Mouse (Mus musculus): Measurements from ENCODE around the gene Ccr3. TPM values are rescaled to one million over a fixed set of nuclear protein-coding genes. Genes with fewer than 3 reads are reported as not detected.
A peak's percentile ranks its signal among the peaks of the same experiment; 100 is the strongest.

Gene Ccr3
- total and polyA plus RNA-seq, 2 experiments = 0.17 to 0.18 TPM

- 56% methylated on average over 1 of the region's 1 CpGs for WGBS
These were observed 11.6 kb downstream of the Ccr3 start for GRCm38 (mm10) chr9:124033345-124033744.

GRCm38 (mm10) chr9:124037707-124038106 lies 15.9 kb downstream of the Ccr3 start:
- no peak overlapping the region for H3K27ac ChIP-seq (replicated peaks; ENCODE audit: insufficient read depth, low read depth, low read length)
- H3K36me3 ChIP-seq (ENCODE audit: control insufficient read depth, insufficient read depth, low read length) = no peaks in the 10 kb centered on the region
- H3K27me3 ChIP-seq (ENCODE audit: control insufficient read depth, insufficient read depth, low read length) = no peaks in the 10 kb centered on the region
- peak; percentile 55 for DNase-seq (ENCODE audit: extremely low read depth, low read depth, low spot score)
- no peak overlapping the region for H3K4me3 ChIP-seq (ENCODE audit: insufficient read depth, low read depth, low read length)
- no peaks in the 10 kb centered on the region for H3K79me2 ChIP-seq (ENCODE audit: control insufficient read depth, insufficient read depth, low read length)
- H3K9ac ChIP-seq (ENCODE audit: low read depth, low read length) = no peak overlapping the region
- 11% methylated on average over 4 of the region's 4 CpGs for WGBS
- TF ChIP-seq CTCF (IDR thresholded peaks at IDR 0.05; ENCODE audit: low read depth, low read length) (no peak), POLR2A (IDR thresholded peaks at IDR 0.05; ENCODE audit: extremely low read depth, insufficient read depth, low read length) (no peak)
- H3K4me1 ChIP-seq (ENCODE audit: control insufficient read depth, insufficient read depth, low read length) = no peaks in the 10 kb centered on the region

More at GRCm38 (mm10) chr9:124033345-124033744, 11.6 kb downstream of the Ccr3 start:
- Histone ChIP-seq H3K36me3 (ENCODE audit: control insufficient read depth, insufficient read depth, low read length) (no peaks in the 10 kb centered on the region), H3K27me3 (ENCODE audit: control insufficient read depth, insufficient read depth, low read length) (no peaks in the 10 kb centered on the region), H3K4me1 (ENCODE audit: control insufficient read depth, insufficient read depth, low read length) (no peaks in the 10 kb centered on the region), H3K4me3 (ENCODE audit: insufficient read depth, low read depth, low read length) (no peak overlapping the region), H3K27ac (replicated peaks; ENCODE audit: insufficient read depth, low read depth, low read length) (no peak overlapping the region), H3K9ac (ENCODE audit: low read depth, low read length) (no peak overlapping the region), H3K79me2 (ENCODE audit: control insufficient read depth, insufficient read depth, low read length) (no peaks in the 10 kb centered on the region)
- TF ChIP-seq POLR2A (IDR thresholded peaks at IDR 0.05; ENCODE audit: extremely low read depth, insufficient read depth, low read length) (no peak), CTCF (IDR thresholded peaks at IDR 0.05; ENCODE audit: low read depth, low read length) (peak; percentile 42; the same call in 1 of the 2 replicates)
- DNase-seq (ENCODE audit: extremely low read depth, low read depth, low spot score) = no peak

- H3K9ac ChIP-seq (ENCODE audit: low read depth, low read length) = no peak overlapping the region
- H3K4me1 ChIP-seq (ENCODE audit: control insufficient read depth, insufficient read depth, low read length) = no peaks in the 10 kb centered on the region
- DNase-seq (ENCODE audit: extremely low read depth, low read depth, low spot score) = no peak
- H3K79me2 ChIP-seq (ENCODE audit: control insufficient read depth, insufficient read depth, low read length) = no peaks in the 10 kb centered on the region
- 34% methylated on average over 2 of the region's 2 CpGs for WGBS
- TF ChIP-seq POLR2A (IDR thresholded peaks at IDR 0.05; ENCODE audit: extremely low read depth, insufficient read depth, low read length) = no peak
- no peak for TF ChIP-seq CTCF (IDR thresholded peaks at IDR 0.05; ENCODE audit: low read depth, low read length)
- no peaks in the 10 kb centered on the region for H3K27me3 ChIP-seq (ENCODE audit: control insufficient read depth, insufficient read depth, low read length)
- no peak overlapping the region for H3K4me3 ChIP-seq (ENCODE audit: insufficient read depth, low read depth, low read length)
- no peaks in the 10 kb centered on the region for H3K36me3 ChIP-seq (ENCODE audit: control insufficient read depth, insufficient read depth, low read length)
- no peak overlapping the region for H3K27ac ChIP-seq (replicated peaks; ENCODE audit: insufficient read depth, low read depth, low read length)
These were observed 16.4 kb downstream of the Ccr3 start for GRCm38 (mm10) chr9:124038158-124038582.

- DNase-seq (ENCODE audit: extremely low read depth, low read depth, low spot score) = no peak
These were observed 17.2 kb downstream of the Ccr3 start for GRCm38 (mm10) chr9:124038949-124039348.

GRCm38 (mm10) chr9:124040932-124041331 lies 19.2 kb downstream of the Ccr3 start:
- 80% methylated on average over 3 of the region's 3 CpGs for WGBS
- Histone ChIP-seq H3K4me3 (ENCODE audit: insufficient read depth, low read depth, low read length) (no peak overlapping the region), H3K27me3 (ENCODE audit: control insufficient read depth, insufficient read depth, low read length) (no peaks in the 10 kb centered on the region), H3K27ac (replicated peaks; ENCODE audit: insufficient read depth, low read depth, low read length) (no peak overlapping the region), H3K79me2 (ENCODE audit: control insufficient read depth, insufficient read depth, low read length) (no peaks in the 10 kb centered on the region), H3K4me1 (ENCODE audit: control insufficient read depth, insufficient read depth, low read length) (no peaks in the 10 kb centered on the region), H3K36me3 (ENCODE audit: control insufficient read depth, insufficient read depth, low read length) (no peaks in the 10 kb centered on the region), H3K9ac (ENCODE audit: low read depth, low read length) (no peak overlapping the region)
- no peak for DNase-seq (ENCODE audit: extremely low read depth, low read depth, low spot score)
- TF ChIP-seq POLR2A (IDR thresholded peaks at IDR 0.05; ENCODE audit: extremely low read depth, insufficient read depth, low read length) = no peak
- TF ChIP-seq CTCF (IDR thresholded peaks at IDR 0.05; ENCODE audit: low read depth, low read length) = no peak

More at GRCm38 (mm10) chr9:124038949-124039348, 17.2 kb downstream of the Ccr3 start:
- Histone ChIP-seq H3K4me3 (ENCODE audit: insufficient read depth, low read depth, low read length) (no peak overlapping the region), H3K4me1 (ENCODE audit: control insufficient read depth, insufficient read depth, low read length) (no peaks in the 10 kb centered on the region), H3K9ac (ENCODE audit: low read depth, low read length) (no peak overlapping the region), H3K27me3 (ENCODE audit: control insufficient read depth, insufficient read depth, low read length) (no peaks in the 10 kb centered on the region), H3K27ac (replicated peaks; ENCODE audit: insufficient read depth, low read depth, low read length) (no peak overlapping the region), H3K36me3 (ENCODE audit: control insufficient read depth, insufficient read depth, low read length) (no peaks in the 10 kb centered on the region), H3K79me2 (ENCODE audit: control insufficient read depth, insufficient read depth, low read length) (no peaks in the 10 kb centered on the region)
- 73% methylated on average over 5 of the region's 5 CpGs for WGBS
- TF ChIP-seq CTCF (IDR thresholded peaks at IDR 0.05; ENCODE audit: low read depth, low read length) (no peak), POLR2A (IDR thresholded peaks at IDR 0.05; ENCODE audit: extremely low read depth, insufficient read depth, low read length) (no peak)

GRCm38 (mm10) chr9:124053532-124053931 lies 31.8 kb downstream of the Ccr3 start:
- Histone ChIP-seq H3K9ac (ENCODE audit: low read depth, low read length) (no peak overlapping the region), H3K27me3 (ENCODE audit: control insufficient read depth, insufficient read depth, low read length) (no peaks in the 10 kb centered on the region), H3K27ac (replicated peaks; ENCODE audit: insufficient read depth, low read depth, low read length) (no peak overlapping the region), H3K4me1 (ENCODE audit: control insufficient read depth, insufficient read depth, low read length) (no peaks in the 10 kb centered on the region), H3K36me3 (ENCODE audit: control insufficient read depth, insufficient read depth, low read length) (no peaks in the 10 kb centered on the region), H3K79me2 (ENCODE audit: control insufficient read depth, insufficient read depth, low read length) (no peaks in the 10 kb centered on the region), H3K4me3 (ENCODE audit: insufficient read depth, low read depth, low read length) (no peak overlapping the region)
- no peak for TF ChIP-seq CTCF (IDR thresholded peaks at IDR 0.05; ENCODE audit: low read depth, low read length)
- TF ChIP-seq POLR2A (IDR thresholded peaks at IDR 0.05; ENCODE audit: extremely low read depth, insufficient read depth, low read length) = no peak
- DNase-seq (ENCODE audit: extremely low read depth, low read depth, low spot score) = peak; percentile 31
- 44% methylated on average over 2 of the region's 2 CpGs for WGBS

Measured in liver, adult 2 months (tissue).